Mouse (Mus musculus) MEL (cell line): ENCODE measurements around the gene Egfr. TPM values are rescaled to one million over a fixed set of nuclear protein-coding genes. Genes with fewer than 3 reads are reported as not detected.
A peak's percentile ranks its signal among the peaks of the same experiment; 100 is the strongest.

Source experiments
- DNase-seq: peaks from one replicate; pipeline ENCODE4 v3.0.0; 2011; ENCODE audit warnings: low read depth, low spot score
- H3K27ac ChIP-seq: 2 replicates; pipeline ENCODE4 v1.5.1; 2012; ENCODE audit warnings: low read depth, mild to moderate bottlenecking, control low read depth, low read length, moderate library complexity; ENCODE audit not compliant: control insufficient read depth
- H3K27me3 ChIP-seq, 2 experiments: fragments of 150-350 bp in 1 of 2; sonication (generic) in 1 of 2; 2 replicates each; pipeline ENCODE4 v1.6.1; 2012; ENCODE audit warnings: low read length in 2 of 2, mild to moderate bottlenecking in 2 of 2, improper control_type of control experiment in 1 of 2, moderate library complexity in 1 of 2; ENCODE audit not compliant: insufficient read depth in 2 of 2, control insufficient read depth in 1 of 2
- H3K36me3 ChIP-seq, 2 experiments: 2 replicates each; pipeline ENCODE4 v1.6.1; 2012 to 2014; ENCODE audit warnings: low read length in 2 of 2, improper control_type of control experiment in 1 of 2, inconsistent platforms in 1 of 2, mild to moderate bottlenecking in 1 of 2; ENCODE audit not compliant: insufficient read depth in 2 of 2, control insufficient read depth in 1 of 2
- H3K4me1 ChIP-seq, 2 experiments: fragments of 150-350 bp in 1 of 2; sonication (generic) in 1 of 2; 2 replicates each; pipeline ENCODE4 v1.6.1; 2012; ENCODE audit warnings: low read length in 2 of 2, improper control_type of control experiment in 1 of 2, mild to moderate bottlenecking in 1 of 2; ENCODE audit not compliant: insufficient read depth in 2 of 2, control insufficient read depth in 1 of 2
- H3K4me3 ChIP-seq, 2 experiments: fragments of 150-350 bp in 1 of 2; sonication (generic) in 1 of 2; 2 replicates each; pipeline ENCODE4 v1.5.1; 2012; ENCODE audit warnings: low read depth in 2 of 2, low read length in 2 of 2, mild to moderate bottlenecking in 2 of 2, moderate library complexity in 2 of 2, control low read depth in 1 of 2, improper control_type of control experiment in 1 of 2; ENCODE audit not compliant: control insufficient read depth in 1 of 2, insufficient read depth in 1 of 2
- H3K79me2 ChIP-seq: 2 replicates; pipeline ENCODE4 v1.6.1; 2012; ENCODE audit warnings: mild to moderate bottlenecking, low read length, moderate library complexity; ENCODE audit not compliant: control insufficient read depth, poor library complexity, insufficient read depth
- H3K9ac ChIP-seq: 2 replicates; pipeline ENCODE4 v1.6.1; 2012; ENCODE audit warnings: low read depth, mild to moderate bottlenecking, control low read depth, low read length, moderate library complexity; ENCODE audit not compliant: control insufficient read depth, poor library complexity, severe bottlenecking
- H3K9me3 ChIP-seq: fragments of 150-350 bp; sonication (generic); replicated peaks from 2 replicates; pipeline ENCODE4 v1.6.1; 2012; ENCODE audit warnings: mild to moderate bottlenecking, low read length, improper control_type of control experiment, moderate library complexity; ENCODE audit not compliant: insufficient read depth
- CHD2 ChIP-seq: IDR thresholded peaks from 2 replicates; pipeline ENCODE4 v1.6.1; 2011; ENCODE audit warnings: low read length, improper control_type of control experiment
- CTCF ChIP-seq, 3 experiments: IDR thresholded peaks in 2 of 3; conservative IDR thresholded peaks in 1 of 3; 2 replicates each; pipeline ENCODE4 v1.5.1; 2011 to 2012; ENCODE audit warnings: low read length in 3 of 3, low read depth in 2 of 3, mild to moderate bottlenecking in 2 of 3, improper control_type of control experiment in 1 of 3, inconsistent platforms in 1 of 3, mixed read lengths in 1 of 3, moderate library complexity in 1 of 3; ENCODE audit not compliant: control insufficient read depth in 1 of 3, insufficient read depth in 1 of 3, poor library complexity in 1 of 3, severe bottlenecking in 1 of 3
- E2F4 ChIP-seq: IDR thresholded peaks from 2 replicates; pipeline ENCODE4 v1.6.1; 2011; ENCODE audit warnings: low read depth, low read length, improper control_type of control experiment, borderline replicate concordance
- ELF1 ChIP-seq: IDR thresholded peaks from 2 replicates; pipeline ENCODE4 v1.6.1; 2014; ENCODE audit warnings: low read depth, mild to moderate bottlenecking, inconsistent platforms, low read length, improper control_type of control experiment, moderate library complexity
- HCFC1 ChIP-seq: IDR thresholded peaks from 2 replicates; pipeline ENCODE4 v1.6.1; 2012; ENCODE audit warnings: low read depth, mild to moderate bottlenecking, inconsistent platforms, low read length, improper control_type of control experiment, moderate library complexity
- MAX ChIP-seq: IDR thresholded peaks from 2 replicates; pipeline ENCODE4 v1.6.1; 2011; ENCODE audit warnings: low read length, improper control_type of control experiment
- MYC ChIP-seq: IDR thresholded peaks from 2 replicates; pipeline ENCODE4 v1.6.1; 2011; ENCODE audit warnings: low read depth, mild to moderate bottlenecking, low read length, improper control_type of control experiment, moderate library complexity
- NRF1 ChIP-seq: IDR thresholded peaks from 2 replicates; pipeline ENCODE4 v1.6.1; 2014; ENCODE audit warnings: low read depth, mild to moderate bottlenecking, inconsistent platforms, low read length, improper control_type of control experiment, moderate library complexity; ENCODE audit not compliant: poor library complexity, insufficient read depth, severe bottlenecking
- RAD21 ChIP-seq: IDR thresholded peaks from 2 replicates; pipeline ENCODE4 v1.6.1; 2011; ENCODE audit warnings: mild to moderate bottlenecking, low read depth, low read length, improper control_type of control experiment
- SMC3 ChIP-seq: IDR thresholded peaks from 2 replicates; pipeline ENCODE4 v1.6.1; 2011; ENCODE audit warnings: low read depth, low read length, improper control_type of control experiment
- TBP ChIP-seq: IDR thresholded peaks from 2 replicates; pipeline ENCODE4 v1.8.0; 2011; ENCODE audit warnings: low read depth, low read length, improper control_type of control experiment
- USF1 ChIP-seq: IDR thresholded peaks from 2 replicates; pipeline ENCODE4 v1.6.1; 2014; ENCODE audit warnings: low read depth, mild to moderate bottlenecking, inconsistent platforms, low read length, improper control_type of control experiment, moderate library complexity
- USF2 ChIP-seq, 2 experiments: IDR thresholded peaks; 2 replicates each; pipeline ENCODE4 v1.6.1; 2011 to 2012; ENCODE audit warnings: improper control_type of control experiment in 2 of 2, low read length in 2 of 2, borderline replicate concordance in 1 of 2, inconsistent platforms in 1 of 2, low read depth in 1 of 2, mild to moderate bottlenecking in 1 of 2; ENCODE audit not compliant: insufficient read depth in 1 of 2
- ZC3H11A ChIP-seq: IDR thresholded peaks from 2 replicates; pipeline ENCODE4 v1.6.1; 2012; ENCODE audit warnings: low read depth, mild to moderate bottlenecking, inconsistent platforms, low read length, improper control_type of control experiment
- ZKSCAN1 ChIP-seq: IDR thresholded peaks from 2 replicates; pipeline ENCODE4 v1.6.1; 2012; ENCODE audit warnings: low read depth, mild to moderate bottlenecking, inconsistent platforms, low read length, improper control_type of control experiment, moderate library complexity
- ZMIZ1 ChIP-seq: IDR thresholded peaks from 2 replicates; pipeline ENCODE4 v1.6.1; 2012; ENCODE audit warnings: low read depth, mild to moderate bottlenecking, inconsistent platforms, low read length, improper control_type of control experiment, moderate library complexity
- polyA plus RNA-seq, 2 experiments: library from polyadenylated mRNA; stranded (reverse) in 1 of 2; unstranded in 1 of 2; fragments of >175 nt in 1 of 2; fragments of >200 nt in 1 of 2; gene quantifications; 2 replicates each; pipeline versions ENCODE4 v1.2.1 to v1.2.4; 2012; ENCODE audit warnings: low replicate concordance in 2 of 2, low read depth in 1 of 2; ENCODE audit not compliant: insufficient read length in 2 of 2, insufficient read depth in 1 of 2, missing spikeins in 1 of 2
- total RNA-seq: library from RNA; depleted of rRNA; stranded (reverse); fragments of 300-350 nt; gene quantifications from 2 replicates; pipeline ENCODE4 v1.2.3, GENCODE M21; 2012

The Egfr gene
- total and polyA plus RNA-seq, 3 experiments = not detected

DNA sequence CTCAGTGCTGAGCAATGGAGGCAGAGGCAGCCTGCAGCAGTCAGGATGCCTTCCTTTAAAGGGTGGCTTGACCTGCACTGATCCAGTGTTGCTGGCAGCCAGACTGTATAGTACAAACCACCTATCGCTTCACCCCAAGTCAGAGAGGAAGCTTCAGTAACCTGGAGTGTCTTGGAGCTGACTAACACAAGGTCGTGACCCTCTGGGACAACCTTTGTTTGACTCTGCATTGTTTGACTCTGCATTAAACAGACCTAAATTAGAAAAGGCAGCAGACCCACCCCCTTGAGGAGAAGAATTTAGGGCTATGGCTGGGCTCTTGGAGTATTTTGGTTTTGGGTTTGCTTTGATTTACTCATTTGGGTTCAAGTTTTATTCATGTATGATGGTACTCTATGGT is 117.5 kb downstream of the Egfr start:
- H3K9ac ChIP-seq = no peak overlapping the region
- no peak overlapping the region for H3K27ac ChIP-seq
- H3K9me3 ChIP-seq = no peaks in the 10 kb centered on the region
- TF ChIP-seq USF1 (no peak), ZMIZ1 (no peak), MYC (no peak), CHD2 (no peak), ZKSCAN1 (no peak), TBP (no peak), HCFC1 (no peak), ELF1 (no peak), USF2 (IDR thresholded peaks at IDR 0.05; ENCODE audit: borderline replicate concordance in 1 of 2, insufficient read depth in 1 of 2, low read depth in 1 of 2, low read length in 2 of 2) (no peak), MAX (no peak), E2F4 (no peak)
- TF ChIP-seq, all 39 proteins: peak for 0
- Histone ChIP-seq H3K4me3 (no peak overlapping the region), H3K79me2 (no peaks in the 10 kb centered on the region), H3K36me3 (no peaks in the 10 kb centered on the region), H3K4me1 (no peaks in the 10 kb centered on the region), H3K27me3 (peaks cover 0 to 4% of the 10 kb centered on the region in 2 experiments; a peak in 3 of 4 replicates)
- no peak for DNase-seq

- H3K27ac ChIP-seq = no peak overlapping the region
- TF ChIP-seq USF1 (no peak), RAD21 (peak; percentile 52), CTCF (IDR thresholded peaks at IDR 0.05 in 2 of 3, conservative IDR thresholded peaks at IDR 0.05 in 1 of 3; ENCODE audit: control insufficient read depth in 1 of 3, insufficient read depth in 1 of 3, low read depth in 2 of 3, low read length in 3 of 3, poor library complexity in 1 of 3, severe bottlenecking in 1 of 3) (peak; percentile 23 to 64 (median 46)), SMC3 (peak; percentile 39; the same call in 1 of the 2 replicates), NRF1 (no peak), ZC3H11A (0 out of 2 replicates have a peak, but pooled peaks have one; percentile 8)
- TF ChIP-seq, all 39 proteins: peak for 4
- H3K27me3 ChIP-seq = peaks cover 0 to 4% of the 10 kb centered on the region in 2 experiments; a peak in 3 of 4 replicates
- peak; percentile 22 for DNase-seq
- no peaks in the 10 kb centered on the region for H3K9me3 ChIP-seq
- no peak overlapping the region for H3K4me3 ChIP-seq
- H3K79me2 ChIP-seq = no peaks in the 10 kb centered on the region
- no peaks in the 10 kb centered on the region for H3K4me1 ChIP-seq
- no peaks in the 10 kb centered on the region for H3K36me3 ChIP-seq
- no peak overlapping the region for H3K9ac ChIP-seq
Observed at GRCm38 (mm10) chr11:16871120-16871519, 119.1 kb downstream of the Egfr start.
